Mouse (Mus musculus): Measurements from ENCODE around the gene Hes2.

DNA sequence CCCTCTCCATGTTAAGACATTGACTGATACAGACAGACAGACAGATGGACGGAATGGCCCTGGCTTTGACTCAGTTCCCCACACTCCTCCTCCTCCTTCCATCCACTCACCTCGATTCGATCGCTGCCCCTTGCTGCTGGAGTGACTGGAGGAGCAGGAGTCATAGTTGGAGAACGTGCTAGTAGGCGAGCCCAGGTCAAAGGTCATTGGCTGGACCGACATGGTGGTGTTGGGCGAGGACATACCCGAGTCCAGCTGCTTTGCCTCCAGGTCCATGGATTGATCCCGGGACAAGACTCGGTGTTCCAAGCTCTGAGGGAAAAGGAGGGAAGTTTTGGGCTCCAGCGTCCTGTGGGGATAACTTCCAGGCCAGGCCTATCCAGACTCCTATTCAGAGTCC, 23.3 kb upstream of the Hes2 start:
- TF ChIP-seq ZC3H11A (IDR thresholded peaks at IDR 0.05; ENCODE audit: borderline replicate concordance, low read depth, low read length): no peak
- TF ChIP-seq HCFC1 (IDR thresholded peaks at IDR 0.05; ENCODE audit: borderline replicate concordance, insufficient read depth, low read length): no peak
- no peak for TF ChIP-seq ZNF384 (IDR thresholded peaks at IDR 0.05; ENCODE audit: low read depth, low read length)
- TF ChIP-seq CHD2 (IDR thresholded peaks at IDR 0.05; ENCODE audit: low read depth, low read length): no peak

Measured in ES-E14 (cell line).